Mouse (Mus musculus): ENCODE data around the gene Tas2r105.

DNA sequence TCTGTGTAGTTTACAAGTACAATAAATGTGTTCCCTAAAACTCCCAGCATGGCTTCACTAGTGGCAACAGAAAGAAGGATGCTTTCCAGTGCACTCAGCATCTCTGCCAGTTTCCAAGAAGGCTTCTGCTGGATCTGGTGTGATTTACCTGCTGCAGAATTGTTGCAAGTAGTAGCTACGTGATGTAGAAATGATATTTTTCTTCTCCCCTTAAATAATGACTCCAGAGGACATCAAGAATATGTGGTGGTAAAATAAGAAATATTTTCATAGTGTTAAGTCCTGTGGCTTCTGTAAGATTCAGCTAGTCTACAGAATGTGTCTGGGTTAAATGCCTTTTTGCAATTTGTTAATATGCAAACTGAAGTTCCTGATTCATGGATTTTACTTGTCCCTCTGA, 1.7 kb downstream of the Tas2r105 start, which contains the start of gene Tas2r104:
- TF ChIP-seq CTCF (IDR thresholded peaks at IDR 0.05; ENCODE audit: control insufficient read depth, insufficient read depth, insufficient replicate concordance, low read depth, low read length) (no peak), POLR2A (IDR thresholded peaks at IDR 0.05; ENCODE audit: control insufficient read depth, low read depth, low read length) (no peak)

Data from testis, adult 2 months (tissue).